Mouse (Mus musculus) testis, postnatal 10 days (tissue): ENCODE measurements around the gene Hydin.
A peak's percentile ranks its signal among the peaks of the same experiment; 100 is the strongest.

Experiments
- DNase-seq: peaks from one replicate; pipeline ENCODE4 v3.0.0; 2021; ENCODE audit warnings: low spot score

Hydin gene

GRCm38 (mm10) chr8:110450463-110450862, 183.7 kb downstream of the Hydin start:
- no peak for DNase-seq

- DNase-seq, result no peak
These were observed 187.7 kb downstream of the Hydin start for GRCm38 (mm10) chr8:110454466-110454865.

- DNase-seq, result no peak
These were observed 190.6 kb downstream of the Hydin start for GRCm38 (mm10) chr8:110457424-110457823.

- no peak for DNase-seq
These were observed 195.9 kb downstream of the Hydin start for GRCm38 (mm10) chr8:110462627-110463208.

GRCm38 (mm10) chr8:110463773-110464460, 197.1 kb downstream of the Hydin start:
- DNase-seq, result no peak

GRCm38 (mm10) chr8:110465606-110466005, 198.8 kb downstream of the Hydin start:
- no peak for DNase-seq

- no peak for DNase-seq
These were observed 210.5 kb downstream of the Hydin start for GRCm38 (mm10) chr8:110477256-110477655.

GRCm38 (mm10) chr8:110478576-110478975, 211.8 kb downstream of the Hydin start:
- DNase-seq, result no peak

- no peak for DNase-seq
These were observed 212.6 kb downstream of the Hydin start for GRCm38 (mm10) chr8:110479401-110479800.

- no peak for DNase-seq
These were observed 215.5 kb downstream of the Hydin start for GRCm38 (mm10) chr8:110482275-110482674.

- no peak for DNase-seq
These were observed 218.5 kb downstream of the Hydin start for GRCm38 (mm10) chr8:110485234-110485633.

GRCm38 (mm10) chr8:110486020-110486419, 219.2 kb downstream of the Hydin start:
- no peak for DNase-seq

GRCm38 (mm10) chr8:110487644-110488043, 220.9 kb downstream of the Hydin start:
- DNase-seq, result no peak

- no peak for DNase-seq
These were observed 222.6 kb downstream of the Hydin start for GRCm38 (mm10) chr8:110489344-110489743.

- DNase-seq, result no peak
These were observed 224.3 kb downstream of the Hydin start for GRCm38 (mm10) chr8:110491118-110491517.

GRCm38 (mm10) chr8:110496286-110496685, 229.5 kb downstream of the Hydin start:
- no peak for DNase-seq

- DNase-seq, result no peak
These were observed 233.5 kb downstream of the Hydin start for GRCm38 (mm10) chr8:110500253-110500652.

GRCm38 (mm10) chr8:110500661-110501060, 233.9 kb downstream of the Hydin start:
- DNase-seq, result no peak

GRCm38 (mm10) chr8:110501330-110501729, 234.6 kb downstream of the Hydin start:
- no peak for DNase-seq

- DNase-seq, result no peak
These were observed 236.1 kb downstream of the Hydin start for GRCm38 (mm10) chr8:110502880-110503279.

GRCm38 (mm10) chr8:110508766-110509165, 242.0 kb downstream of the Hydin start:
- no peak for DNase-seq

- no peak for DNase-seq
These were observed 253.0 kb downstream of the Hydin start for GRCm38 (mm10) chr8:110519790-110520189.

GRCm38 (mm10) chr8:110521851-110522250, 255.1 kb downstream of the Hydin start:
- DNase-seq, result peak; percentile 31

- DNase-seq, result peak; percentile 9
These were observed 255.7 kb downstream of the Hydin start for GRCm38 (mm10) chr8:110522495-110522894.
